Mouse (Mus musculus) stomach, postnatal 0 days (tissue): ENCODE data around the gene Auts2. TPM values are rescaled to one million over a fixed set of nuclear protein-coding genes. Genes with fewer than 3 reads are reported as not detected.

ENCODE experiments used
- ATAC-seq: fragments of 200-750 bp; cut with Nextera tagmentation; 2 replicates; pipeline ENCODE4 v1.8.0; 2017; ENCODE audit not compliant: low FRiP score, low TSS enrichment
- DNase-seq: peaks from one replicate; pipeline ENCODE4 v3.0.0-alpha.2; 2016; ENCODE audit warnings: low spot score
- H3K27ac ChIP-seq: fragments of 300-500 bp; sonication (generic); replicated peaks from 2 replicates; pipeline ENCODE4 v1.5.1; 2014; ENCODE audit warnings: mild to moderate bottlenecking, control low read depth
- H3K27me3 ChIP-seq: fragments of 300-500 bp; sonication (generic); 2 replicates; pipeline ENCODE4 v1.6.1; 2014; ENCODE audit warnings: low read length; ENCODE audit not compliant: control insufficient read depth, insufficient read depth
- H3K36me3 ChIP-seq: fragments of 300-500 bp; sonication (generic); 2 replicates; pipeline ENCODE4 v1.6.1; 2014; ENCODE audit warnings: low read length, mixed read lengths; ENCODE audit not compliant: control insufficient read depth, insufficient read depth
- H3K4me1 ChIP-seq: fragments of 300-500 bp; sonication (generic); replicated peaks from 2 replicates; pipeline ENCODE4 v1.6.1; 2014; ENCODE audit warnings: antibody characterized with exemption; ENCODE audit not compliant: control insufficient read depth, insufficient read depth
- H3K4me2 ChIP-seq: fragments of 300-500 bp; sonication (generic); replicated peaks from 2 replicates; pipeline ENCODE4 v1.6.1; 2014; ENCODE audit warnings: low read depth, mild to moderate bottlenecking, control low read depth, moderate library complexity
- H3K4me3 ChIP-seq: fragments of 300-500 bp; sonication (generic); 2 replicates; pipeline ENCODE4 v1.5.1; 2014; ENCODE audit warnings: low read depth, low read length, control low read depth
- H3K9ac ChIP-seq: fragments of 300-500 bp; sonication (generic); 2 replicates; pipeline ENCODE4 v1.6.1; 2014; ENCODE audit warnings: mild to moderate bottlenecking, low read length, control low read depth, mixed read lengths
- H3K9me3 ChIP-seq: fragments of 300-500 bp; sonication (generic); 2 replicates; pipeline ENCODE4 v1.6.1; 2016; ENCODE audit warnings: low read length; ENCODE audit not compliant: control insufficient read depth
- CTCF ChIP-seq: IDR thresholded peaks from 2 replicates; pipeline ENCODE4 v1.5.1; 2016; ENCODE audit warnings: antibody characterized with exemption, low read depth, mild to moderate bottlenecking, moderate library complexity
- EP300 ChIP-seq: optimal IDR thresholded peaks from 2 replicates; pipeline ENCODE3; 2016; ENCODE audit warnings: antibody characterized with exemption
- WGBS: fragments of 180-500 bp; shearing (Covaris S2); extraction: QIAGEN DNeasy Blood & Tissue Kit; methylation state at CpG from one replicate; pipeline ENCODE4 v1.1.7; 2014; 5-methylcytosine and 5-hydroxymethylcytosine counted together
- polyA plus RNA-seq: library from polyadenylated mRNA; unstranded; fragments of >200 nt; fragmentation: Nextera tagmentation; extraction: Ambion mirVana; gene quantifications from 2 replicates; pipeline ENCODE4 v1.2.1, GENCODE M21; 2015

Gene Auts2
- polyA plus RNA-seq, 1 experiment from 2014 or later = 7.3 TPM

- H3K27me3 ChIP-seq = no peaks in the 10 kb centered on the region
- ATAC-seq = peak; percentile 72
- DNase-seq = peak; percentile 48
- no peak overlapping the region for H3K4me2 ChIP-seq
- 59% methylated on average over 6 of the region's 6 CpGs for WGBS
- H3K9me3 ChIP-seq = no peaks in the 10 kb centered on the region
- no peak overlapping the region for H3K27ac ChIP-seq
- H3K36me3 ChIP-seq = no peaks in the 10 kb centered on the region
- no peak overlapping the region for H3K9ac ChIP-seq
- H3K4me3 ChIP-seq = no peak overlapping the region
- TF ChIP-seq CTCF (no peak), EP300 (no peak)
- no peaks in the 10 kb centered on the region for H3K4me1 ChIP-seq
These were observed 953.1 kb downstream of the Auts2 start for GRCm38 (mm10) chr5:131589948-131590467.

- H3K27me3 ChIP-seq = no peaks in the 10 kb centered on the region
- 77% methylated on average over 5 of the region's 5 CpGs for WGBS
- no peak overlapping the region for H3K4me3 ChIP-seq
- H3K4me1 ChIP-seq = no peaks in the 10 kb centered on the region
- no peak overlapping the region for H3K9ac ChIP-seq
- H3K27ac ChIP-seq = no peak overlapping the region
- TF ChIP-seq EP300 = no peak
- DNase-seq (no peak), ATAC-seq (no peak)
- no peak overlapping the region for H3K4me2 ChIP-seq
- H3K9me3 ChIP-seq = no peaks in the 10 kb centered on the region
- no peaks in the 10 kb centered on the region for H3K36me3 ChIP-seq
These were observed 956.8 kb downstream of the Auts2 start for GRCm38 (mm10) chr5:131586332-131586700.

GRCm38 (mm10) chr5:131585684-131586331 is 957.3 kb downstream of the Auts2 start:
- Histone ChIP-seq H3K36me3 (no peaks in the 10 kb centered on the region), H3K27me3 (no peaks in the 10 kb centered on the region), H3K27ac (no peak overlapping the region), H3K9me3 (no peaks in the 10 kb centered on the region), H3K4me2 (no peak overlapping the region), H3K4me1 (no peaks in the 10 kb centered on the region), H3K4me3 (no peak overlapping the region), H3K9ac (no peak overlapping the region)
- no peak for ATAC-seq
- no peak for TF ChIP-seq EP300
- no peak for TF ChIP-seq CTCF
- WGBS = 38% methylated on average over 26 of the region's 26 CpGs
- DNase-seq = no peak

- ATAC-seq (no peak), DNase-seq (no peak)
- no peak for TF ChIP-seq EP300
- no peak for TF ChIP-seq CTCF
- 78% methylated on average over 12 of the region's 12 CpGs for WGBS
- Histone ChIP-seq H3K4me3 (no peak overlapping the region), H3K27me3 (no peaks in the 10 kb centered on the region), H3K4me2 (no peak overlapping the region), H3K4me1 (no peaks in the 10 kb centered on the region), H3K27ac (no peak overlapping the region), H3K9me3 (no peaks in the 10 kb centered on the region), H3K9ac (no peak overlapping the region), H3K36me3 (no peaks in the 10 kb centered on the region)
These were observed 958.6 kb downstream of the Auts2 start for GRCm38 (mm10) chr5:131584260-131585135.

GRCm38 (mm10) chr5:131581110-131582050 is 961.8 kb downstream of the Auts2 start:
- no peak for TF ChIP-seq EP300
- no peak for TF ChIP-seq CTCF
- Histone ChIP-seq H3K9me3 (no peaks in the 10 kb centered on the region), H3K4me3 (no peak overlapping the region), H3K9ac (no peak overlapping the region), H3K27me3 (no peaks in the 10 kb centered on the region), H3K36me3 (no peaks in the 10 kb centered on the region), H3K4me1 (no peaks in the 10 kb centered on the region), H3K4me2 (no peak overlapping the region), H3K27ac (no peak overlapping the region)
- ATAC-seq = peak; percentile 10; the same call in 1 of the 2 replicates
- WGBS = 38% methylated on average over 23 of the region's 23 CpGs
- DNase-seq = no peak
